Mouse (Mus musculus) CD4-positive, CD25-positive, alpha-beta regulatory T cell, adult 2 months (primary cell): ENCODE results near the gene Ifi203.
"Not testable (repeated sequence)": the region's sequence is repeated elsewhere in the genome, so short reads cannot be mapped to it uniquely, and the experiment has no call there.

Experiments
- DNase-seq: peaks from one replicate; pipeline ENCODE4 v3.0.0-alpha.2; 2012; ENCODE audit warnings: low read depth, low spot score

Gene Ifi203

DNA sequence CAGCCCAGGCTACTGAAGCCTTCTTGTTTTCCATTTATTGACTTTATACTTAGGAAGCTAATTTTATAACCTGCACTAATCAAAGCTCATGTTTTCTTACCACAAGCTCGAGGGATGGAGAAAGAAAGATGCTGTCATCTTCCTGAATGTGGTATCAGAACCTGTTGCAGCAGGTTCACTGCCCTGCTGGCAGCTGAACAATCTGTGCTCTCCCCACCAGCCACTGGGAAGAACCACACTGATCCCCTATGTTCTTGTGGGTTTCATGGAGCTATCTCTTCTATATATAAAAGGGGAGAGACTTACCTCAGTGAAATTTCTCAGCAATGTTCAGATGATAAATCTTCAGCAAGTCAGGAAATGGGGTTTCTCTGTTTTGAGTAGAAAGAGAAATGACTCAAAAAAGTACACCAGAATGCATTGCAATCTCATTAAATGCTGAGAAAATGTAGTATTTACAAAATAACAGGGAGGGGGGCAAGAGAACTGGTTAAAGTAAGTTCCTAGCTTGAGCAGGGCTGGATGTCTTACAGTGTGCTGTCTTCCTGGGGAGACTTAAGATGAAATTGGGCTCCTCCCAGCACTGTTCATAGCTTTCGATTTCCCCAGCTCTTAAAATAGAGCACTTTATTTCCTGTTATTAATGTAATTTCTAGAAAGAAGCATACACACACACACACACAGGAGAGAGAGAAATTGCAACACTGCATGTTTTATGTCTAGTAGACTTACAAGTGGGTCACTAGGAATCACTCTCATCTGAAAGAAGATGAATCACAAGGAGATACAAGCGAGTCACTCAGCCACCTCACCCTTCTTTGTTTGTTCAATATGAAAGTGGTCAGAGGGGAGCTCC, at the start of gene Ifi203, which contains the start of gene Mndal:
TSS of gene Ifi203 (minus strand) at position 749 of the 856 bp plus-strand sequence.
TSS of gene Mndal (minus strand) at position 568 of the 856 bp plus-strand sequence.
- DNase-seq: peak; percentile 32

- not testable (repeated sequence) for DNase-seq
Measured at GRCm38 (mm10) chr1:173982694-173983305, 40.3 kb upstream of the Ifi203 start, which contains the start of gene Ifi202b. Gene Ifi202b, minus strand, starts transcription at chr1:173982744.

DNA sequence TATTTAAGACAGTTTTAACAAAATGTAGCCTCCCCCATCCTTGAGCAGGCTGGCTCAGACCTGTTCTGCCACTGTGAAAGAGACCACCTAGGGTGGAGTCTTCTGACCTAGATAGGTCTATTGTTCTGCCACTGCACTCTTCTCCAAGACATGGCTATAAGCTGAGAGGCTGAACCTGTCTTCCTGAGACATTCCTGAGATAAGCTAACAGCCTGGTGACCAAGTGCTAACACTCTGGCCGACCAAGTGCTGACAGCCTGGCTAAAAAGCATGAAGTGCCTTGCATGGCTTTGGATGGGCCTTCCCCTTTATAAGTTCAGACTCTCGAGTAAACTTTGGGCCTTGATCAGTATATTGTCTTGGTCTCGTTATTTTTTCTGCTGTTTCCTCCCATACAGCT, 38.6 kb upstream of the Ifi203 start:
- not testable (repeated sequence) for DNase-seq

GRCm38 (mm10) chr1:173977622-173978021, 35.1 kb upstream of the Ifi203 start:
- no peak for DNase-seq

GRCm38 (mm10) chr1:173973111-173973510, 30.6 kb upstream of the Ifi203 start:
- DNase-seq: no peak

GRCm38 (mm10) chr1:173961491-173961890, 19.0 kb upstream of the Ifi203 start:
- DNase-seq: not testable (repeated sequence)

GRCm38 (mm10) chr1:173959998-173960397, 17.5 kb upstream of the Ifi203 start:
- DNase-seq: not testable (repeated sequence)

- not testable (repeated sequence) for DNase-seq
Measured at GRCm38 (mm10) chr1:173955839-173956527, 13.5 kb upstream of the Ifi203 start.

- no peak for DNase-seq
Measured at GRCm38 (mm10) chr1:173955071-173955796, 12.8 kb upstream of the Ifi203 start.

GRCm38 (mm10) chr1:173953563-173953962, 11.1 kb upstream of the Ifi203 start:
- DNase-seq: no peak

DNA sequence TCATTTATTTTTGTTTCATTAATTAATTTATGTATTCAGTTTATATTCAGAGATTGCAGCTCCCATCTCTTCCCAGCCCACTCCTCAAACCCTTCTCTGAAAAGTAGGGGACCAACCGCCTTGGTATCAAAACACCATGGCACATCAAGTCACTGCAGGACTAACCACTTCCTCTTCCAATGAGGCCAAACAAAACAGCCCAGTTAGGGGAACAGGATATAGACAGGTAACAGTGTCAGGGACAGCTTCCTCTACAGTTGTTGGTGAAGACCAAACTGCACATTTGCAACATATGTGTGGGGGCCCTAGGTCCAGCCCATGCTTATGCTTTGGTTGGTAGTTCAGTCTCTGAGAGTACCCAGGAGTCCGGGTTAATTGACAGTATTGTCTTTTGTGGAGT, 6.6 kb upstream of the Ifi203 start:
- peak; percentile 38 for DNase-seq

DNA sequence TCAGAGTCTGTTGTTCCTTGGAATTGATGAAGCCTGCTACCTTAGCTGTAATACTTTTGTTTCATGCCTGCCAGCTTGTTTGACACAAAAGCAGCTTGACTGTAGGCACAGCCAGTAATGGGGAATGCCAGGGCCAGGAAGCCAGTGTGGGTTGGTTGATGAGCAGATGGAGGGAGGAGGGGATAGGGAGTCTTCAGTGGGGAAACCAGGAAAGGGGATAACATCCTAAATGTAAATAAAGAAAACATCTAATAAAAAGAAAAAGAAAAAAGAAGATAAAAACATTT, 251 bp upstream of the Ifi203 start:
- peak; percentile 32 for DNase-seq

DNA sequence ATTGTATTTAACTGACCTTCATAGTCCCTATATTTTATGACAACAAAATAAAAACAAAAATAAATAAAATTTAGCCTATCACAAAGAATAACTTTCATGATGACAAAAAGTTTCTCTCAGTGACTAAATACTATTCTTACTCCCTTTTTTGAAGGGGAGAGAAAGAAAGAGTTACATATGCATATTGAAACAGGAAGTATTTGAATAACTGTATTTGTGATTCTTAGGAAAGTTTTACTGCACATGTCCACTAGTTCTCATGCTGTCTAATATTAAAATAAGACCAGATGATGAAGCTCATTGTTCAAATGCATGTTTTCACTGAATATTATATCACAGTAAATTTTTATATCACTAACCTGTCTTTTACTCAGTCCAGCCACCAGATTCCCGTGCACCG, 950 bp downstream of the Ifi203 start:
- not testable (repeated sequence) for DNase-seq

GRCm38 (mm10) chr1:173919279-173919678, 23.2 kb downstream of the Ifi203 start:
- DNase-seq: not testable (repeated sequence)

DNA sequence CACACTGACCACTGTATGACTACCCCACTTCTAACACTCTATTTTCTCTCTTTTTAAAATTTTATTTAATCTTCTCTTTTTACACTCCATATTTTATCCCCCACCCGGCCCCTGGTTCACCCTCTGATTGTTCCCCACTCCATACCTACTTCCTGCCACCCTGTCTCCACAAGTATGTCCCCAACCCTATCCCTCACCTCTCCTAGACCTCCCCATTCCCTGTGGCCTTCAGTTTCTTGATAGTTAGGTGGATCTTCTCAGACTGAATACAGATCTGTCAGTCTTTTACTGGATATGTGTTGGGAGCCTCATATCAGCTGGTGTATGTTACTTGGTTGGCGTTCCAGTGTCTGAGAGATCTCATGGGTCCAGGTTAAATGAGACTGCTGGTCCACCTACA, 27.9 kb downstream of the Ifi203 start:
- DNase-seq: no peak

GRCm38 (mm10) chr1:173913256-173913791, 29.1 kb downstream of the Ifi203 start:
- not testable (repeated sequence) for DNase-seq

GRCm38 (mm10) chr1:173912548-173913255, 29.8 kb downstream of the Ifi203 start, which contains the start of gene Ifi211:
Gene Ifi211, minus strand, starts transcription at chr1:173913046.
- DNase-seq: not testable (repeated sequence)

DNA sequence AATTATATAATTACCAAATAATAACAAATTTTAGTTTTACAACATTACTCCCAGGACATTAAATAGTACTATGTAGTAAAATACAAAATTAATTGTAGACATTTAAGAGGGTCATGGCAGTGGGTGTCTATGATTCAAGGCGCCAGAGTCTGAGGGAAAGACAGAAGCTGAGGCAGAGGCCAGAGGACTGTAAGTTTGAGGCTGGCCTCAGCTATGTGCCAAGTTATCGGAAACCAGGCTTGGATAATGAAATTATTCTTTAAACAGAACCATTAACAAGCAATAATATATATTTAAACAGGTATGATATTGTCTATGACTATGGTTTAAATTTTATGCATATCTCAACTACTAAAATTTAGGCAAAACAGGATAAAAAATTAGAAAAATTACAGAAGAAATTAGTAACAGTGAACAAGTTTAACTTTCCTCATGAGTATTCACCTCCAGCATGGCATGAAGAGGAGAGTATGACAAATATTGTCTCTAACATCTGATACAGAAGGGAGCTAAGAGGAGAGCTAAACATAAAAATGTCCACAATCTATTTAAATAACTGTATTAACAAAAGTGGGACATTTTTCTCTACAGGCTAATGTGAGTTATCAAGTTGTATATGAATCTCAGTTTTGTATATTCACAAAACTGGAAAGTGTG, 30.5 kb downstream of the Ifi203 start:
- DNase-seq: no peak

DNA sequence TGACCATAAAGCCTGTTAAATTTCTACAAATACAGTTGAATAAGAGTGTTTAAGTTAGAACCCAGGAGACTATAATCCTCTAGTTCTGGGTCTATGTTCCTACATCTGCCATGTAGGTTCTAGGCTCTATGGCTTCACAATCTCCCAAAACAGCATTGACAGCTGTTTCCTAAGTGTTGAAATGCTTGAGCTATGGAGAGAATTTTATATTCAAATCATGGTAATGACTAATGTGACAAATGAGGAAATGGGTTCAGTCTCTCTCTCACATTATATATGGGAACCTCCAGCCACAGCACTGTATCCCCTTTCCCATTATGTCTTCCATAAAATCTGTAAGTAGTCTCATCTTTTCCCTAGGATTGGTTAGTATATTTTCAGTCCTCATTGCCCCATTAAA, 34.1 kb downstream of the Ifi203 start:
- DNase-seq: not testable (repeated sequence)

- DNase-seq: peak; percentile 74
Measured at GRCm38 (mm10) chr1:173905885-173906284, 36.6 kb downstream of the Ifi203 start.
